Mouse (Mus musculus): ENCODE results near the gene Gm20388.

Gene Gm20388

GRCm38 (mm10) chr8:122264243-122264642 lies 2353.6 kb downstream of the Gm20388 start:
- no peak for DNase-seq (ENCODE audit: inconsistent ontology term)

GRCm38 (mm10) chr8:122265522-122265921 lies 2354.9 kb downstream of the Gm20388 start:
- no peak for DNase-seq (ENCODE audit: inconsistent ontology term)

- peak; percentile 33 for DNase-seq (ENCODE audit: inconsistent ontology term)
These were observed 2356.2 kb downstream of the Gm20388 start for GRCm38 (mm10) chr8:122266867-122267266.

GRCm38 (mm10) chr8:122268861-122269260 lies 2358.2 kb downstream of the Gm20388 start:
- no peak for DNase-seq (ENCODE audit: inconsistent ontology term)

GRCm38 (mm10) chr8:122269404-122269803 lies 2358.8 kb downstream of the Gm20388 start:
- peak; percentile 56 for DNase-seq (ENCODE audit: inconsistent ontology term)

GRCm38 (mm10) chr8:122270555-122270954 lies 2359.9 kb downstream of the Gm20388 start:
- DNase-seq (ENCODE audit: inconsistent ontology term), result no peak

- peak; percentile 64 for DNase-seq (ENCODE audit: inconsistent ontology term)
These were observed 2362.5 kb downstream of the Gm20388 start for GRCm38 (mm10) chr8:122273152-122273551.

GRCm38 (mm10) chr8:122273826-122274225 lies 2363.2 kb downstream of the Gm20388 start:
- DNase-seq (ENCODE audit: inconsistent ontology term), result no peak

- no peak for DNase-seq (ENCODE audit: inconsistent ontology term)
These were observed 2364.2 kb downstream of the Gm20388 start for GRCm38 (mm10) chr8:122274651-122275391.

GRCm38 (mm10) chr8:122276308-122276707 lies 2365.7 kb downstream of the Gm20388 start:
- DNase-seq (ENCODE audit: inconsistent ontology term), result no peak

- peak; percentile 56 for DNase-seq (ENCODE audit: inconsistent ontology term)
These were observed 2366.8 kb downstream of the Gm20388 start for GRCm38 (mm10) chr8:122277204-122277995.

- no peak for DNase-seq (ENCODE audit: inconsistent ontology term)
These were observed 2369.5 kb downstream of the Gm20388 start for GRCm38 (mm10) chr8:122280156-122280555.

GRCm38 (mm10) chr8:122280588-122281316 lies 2370.1 kb downstream of the Gm20388 start:
- DNase-seq (ENCODE audit: inconsistent ontology term), result peak; percentile 35

GRCm38 (mm10) chr8:122281317-122282034 lies 2370.8 kb downstream of the Gm20388 start:
- DNase-seq (ENCODE audit: inconsistent ontology term), result peak; percentile 99

- no peak for DNase-seq (ENCODE audit: inconsistent ontology term)
These were observed 2371.4 kb downstream of the Gm20388 start, which contains the start of gene Zfpm1 for GRCm38 (mm10) chr8:122282035-122282358. TSS of gene Zfpm1 (plus strand) at chr8:122282141.

- DNase-seq (ENCODE audit: inconsistent ontology term), result peak; percentile 37
These were observed 2372.1 kb downstream of the Gm20388 start for GRCm38 (mm10) chr8:122282501-122283355.

- DNase-seq (ENCODE audit: inconsistent ontology term), result peak; percentile 70
These were observed 2372.9 kb downstream of the Gm20388 start for GRCm38 (mm10) chr8:122283356-122284202.

GRCm38 (mm10) chr8:122284203-122284658 lies 2373.6 kb downstream of the Gm20388 start:
- peak; percentile 65 for DNase-seq (ENCODE audit: inconsistent ontology term)

- DNase-seq (ENCODE audit: inconsistent ontology term), result no peak
These were observed 2374.1 kb downstream of the Gm20388 start for GRCm38 (mm10) chr8:122284659-122285261.

Measured in Muller cell, postnatal 12 days (primary cell).